Mouse (Mus musculus): Measurements from ENCODE around the gene Cald1. TPM values are rescaled to one million over a fixed set of nuclear protein-coding genes. Genes with fewer than 3 reads are reported as not detected.

The Cald1 gene
- total and polyA plus RNA-seq, 2 experiments = 44.6 to 61.0 TPM

GRCm38 (mm10) chr6:34760023-34760422, 161.7 kb downstream of the Cald1 start:
- peak; percentile 61 for DNase-seq (ENCODE audit: extremely low read depth, low read depth, low spot score)

GRCm38 (mm10) chr6:34765721-34766120, 167.4 kb downstream of the Cald1 start:
- H3K79me2 ChIP-seq (ENCODE audit: control insufficient read depth, insufficient read depth, low read length) = no peaks in the 10 kb centered on the region
- TF ChIP-seq CTCF (IDR thresholded peaks at IDR 0.05; ENCODE audit: low read depth, low read length) (no peak), POLR2A (IDR thresholded peaks at IDR 0.05; ENCODE audit: extremely low read depth, insufficient read depth, low read length) (no peak)
- peaks cover 78% of the 10 kb centered on the region for H3K36me3 ChIP-seq (ENCODE audit: control insufficient read depth, insufficient read depth, low read length)
- WGBS = 88% methylated on average over 5 of the region's 5 CpGs
- H3K9ac ChIP-seq (ENCODE audit: low read depth, low read length) = no peak overlapping the region
- H3K27ac ChIP-seq (replicated peaks; ENCODE audit: insufficient read depth, low read depth, low read length) = no peak overlapping the region
- DNase-seq (ENCODE audit: extremely low read depth, low read depth, low spot score) = no peak
- no peaks in the 10 kb centered on the region for H3K27me3 ChIP-seq (ENCODE audit: control insufficient read depth, insufficient read depth, low read length)
- no peaks in the 10 kb centered on the region for H3K4me1 ChIP-seq (ENCODE audit: control insufficient read depth, insufficient read depth, low read length)
- no peak overlapping the region for H3K4me3 ChIP-seq (ENCODE audit: insufficient read depth, low read depth, low read length)

More at GRCm38 (mm10) chr6:34760023-34760422, 161.7 kb downstream of the Cald1 start:
- Histone ChIP-seq H3K4me3 (ENCODE audit: insufficient read depth, low read depth, low read length) (no peak overlapping the region), H3K36me3 (ENCODE audit: control insufficient read depth, insufficient read depth, low read length) (peaks cover 87% of the 10 kb centered on the region), H3K4me1 (ENCODE audit: control insufficient read depth, insufficient read depth, low read length) (no peaks in the 10 kb centered on the region), H3K27ac (replicated peaks; ENCODE audit: insufficient read depth, low read depth, low read length) (no peak overlapping the region), H3K9ac (ENCODE audit: low read depth, low read length) (no peak overlapping the region), H3K27me3 (ENCODE audit: control insufficient read depth, insufficient read depth, low read length) (no peaks in the 10 kb centered on the region), H3K79me2 (ENCODE audit: control insufficient read depth, insufficient read depth, low read length) (no peaks in the 10 kb centered on the region)
- TF ChIP-seq CTCF (IDR thresholded peaks at IDR 0.05; ENCODE audit: low read depth, low read length) = peak; percentile 37
- no peak for TF ChIP-seq POLR2A (IDR thresholded peaks at IDR 0.05; ENCODE audit: extremely low read depth, insufficient read depth, low read length)
- 64% methylated on average over 4 of the region's 4 CpGs for WGBS

GRCm38 (mm10) chr6:34769984-34770383, 171.7 kb downstream of the Cald1 start:
- Histone ChIP-seq H3K4me1 (ENCODE audit: control insufficient read depth, insufficient read depth, low read length) (no peaks in the 10 kb centered on the region), H3K9ac (ENCODE audit: low read depth, low read length) (no peak overlapping the region), H3K27me3 (ENCODE audit: control insufficient read depth, insufficient read depth, low read length) (no peaks in the 10 kb centered on the region), H3K4me3 (ENCODE audit: insufficient read depth, low read depth, low read length) (no peak overlapping the region), H3K36me3 (ENCODE audit: control insufficient read depth, insufficient read depth, low read length) (peaks cover 65% of the 10 kb centered on the region), H3K27ac (replicated peaks; ENCODE audit: insufficient read depth, low read depth, low read length) (no peak overlapping the region), H3K79me2 (ENCODE audit: control insufficient read depth, insufficient read depth, low read length) (no peaks in the 10 kb centered on the region)
- WGBS = 91% methylated on average over 2 of the region's 2 CpGs
- no peak for TF ChIP-seq CTCF (IDR thresholded peaks at IDR 0.05; ENCODE audit: low read depth, low read length)
- TF ChIP-seq POLR2A (IDR thresholded peaks at IDR 0.05; ENCODE audit: extremely low read depth, insufficient read depth, low read length) = no peak
- no peak for DNase-seq (ENCODE audit: extremely low read depth, low read depth, low spot score)

GRCm38 (mm10) chr6:34770491-34770890, 172.2 kb downstream of the Cald1 start:
- Histone ChIP-seq H3K4me1 (ENCODE audit: control insufficient read depth, insufficient read depth, low read length) (no peaks in the 10 kb centered on the region), H3K9ac (ENCODE audit: low read depth, low read length) (no peak overlapping the region), H3K4me3 (ENCODE audit: insufficient read depth, low read depth, low read length) (no peak overlapping the region), H3K27ac (replicated peaks; ENCODE audit: insufficient read depth, low read depth, low read length) (no peak overlapping the region), H3K79me2 (ENCODE audit: control insufficient read depth, insufficient read depth, low read length) (no peaks in the 10 kb centered on the region), H3K36me3 (ENCODE audit: control insufficient read depth, insufficient read depth, low read length) (peaks cover 60% of the 10 kb centered on the region), H3K27me3 (ENCODE audit: control insufficient read depth, insufficient read depth, low read length) (no peaks in the 10 kb centered on the region)
- WGBS = 81% methylated on average over 6 of the region's 6 CpGs
- DNase-seq (ENCODE audit: extremely low read depth, low read depth, low spot score) = no peak
- TF ChIP-seq CTCF (IDR thresholded peaks at IDR 0.05; ENCODE audit: low read depth, low read length) (no peak), POLR2A (IDR thresholded peaks at IDR 0.05; ENCODE audit: extremely low read depth, insufficient read depth, low read length) (no peak)

- Histone ChIP-seq H3K9ac (ENCODE audit: low read depth, low read length) (no peak overlapping the region), H3K27me3 (ENCODE audit: control insufficient read depth, insufficient read depth, low read length) (no peaks in the 10 kb centered on the region), H3K79me2 (ENCODE audit: control insufficient read depth, insufficient read depth, low read length) (no peaks in the 10 kb centered on the region), H3K27ac (replicated peaks; ENCODE audit: insufficient read depth, low read depth, low read length) (no peak overlapping the region), H3K4me1 (ENCODE audit: control insufficient read depth, insufficient read depth, low read length) (no peaks in the 10 kb centered on the region), H3K36me3 (ENCODE audit: control insufficient read depth, insufficient read depth, low read length) (peaks cover 13% of the 10 kb centered on the region), H3K4me3 (ENCODE audit: insufficient read depth, low read depth, low read length) (no peak overlapping the region)
- TF ChIP-seq POLR2A (IDR thresholded peaks at IDR 0.05; ENCODE audit: extremely low read depth, insufficient read depth, low read length) (no peak), CTCF (IDR thresholded peaks at IDR 0.05; ENCODE audit: low read depth, low read length) (no peak)
- DNase-seq (ENCODE audit: extremely low read depth, low read depth, low spot score) = no peak
These were observed 178.1 kb downstream of the Cald1 start for GRCm38 (mm10) chr6:34776396-34776795.

GRCm38 (mm10) chr6:34777094-34777493, 178.8 kb downstream of the Cald1 start:
- no peak for TF ChIP-seq POLR2A (IDR thresholded peaks at IDR 0.05; ENCODE audit: extremely low read depth, insufficient read depth, low read length)
- no peak for TF ChIP-seq CTCF (IDR thresholded peaks at IDR 0.05; ENCODE audit: low read depth, low read length)
- H3K27ac ChIP-seq (replicated peaks; ENCODE audit: insufficient read depth, low read depth, low read length) = no peak overlapping the region
- H3K9ac ChIP-seq (ENCODE audit: low read depth, low read length) = no peak overlapping the region

More at GRCm38 (mm10) chr6:34777094-34777493, 178.8 kb downstream of the Cald1 start:
- H3K36me3 ChIP-seq (ENCODE audit: control insufficient read depth, insufficient read depth, low read length) = peaks cover 10% of the 10 kb centered on the region
- H3K4me1 ChIP-seq (ENCODE audit: control insufficient read depth, insufficient read depth, low read length) = no peaks in the 10 kb centered on the region
- H3K79me2 ChIP-seq (ENCODE audit: control insufficient read depth, insufficient read depth, low read length) = no peaks in the 10 kb centered on the region
- H3K4me3 ChIP-seq (ENCODE audit: insufficient read depth, low read depth, low read length) = no peak overlapping the region
- no peak for DNase-seq (ENCODE audit: extremely low read depth, low read depth, low spot score)
- WGBS = 87% methylated on average over 2 of the region's 2 CpGs
- no peaks in the 10 kb centered on the region for H3K27me3 ChIP-seq (ENCODE audit: control insufficient read depth, insufficient read depth, low read length)
